14 mouse cellular contexts compared by ENCODE assay signal in genomic region chr15:101075656-101076055, GRCm38 (mm10). TPM values are rescaled to one million over a fixed set of nuclear protein-coding genes. Genes with fewer than 3 reads are reported as not detected.
DNase-seq lines count a peak whose midpoint lies in the region; ATAC-seq lines count a peak whose summit lies in the region.
"Had no signal": no experiment of that assay in that cellular context is flagged by ENCODE, and none has a peak within 500 bp of the region (broad histone marks: within the 10 kb centered on the region; RNA-seq: fewer than 3 reads in every experiment).

No protein-coding gene starts in this region.

- no peaks in the 10 kb centered on the region for H3K9me3 ChIP-seq in hindbrain, embryonic 14.5 days (ENCODE audit: control insufficient read depth, low read length)
- no peaks in the 10 kb centered on the region for H3K9me3 ChIP-seq in limb, embryonic 12.5 days
- no peaks in the 10 kb centered on the region for H3K9me3 ChIP-seq in neural tube, embryonic 14.5 days (ENCODE audit: control insufficient read depth, low read length)
- H3K9me3 ChIP-seq: liver, embryonic 13.5 days had no signal

- H3K9ac ChIP-seq in hindbrain, embryonic 14.5 days, result peak overlapping the region; percentile 87
- H3K9ac ChIP-seq in limb, embryonic 12.5 days (replicated peaks), result peak overlapping the region; percentile 5; the same call in 1 of the 2 replicates
- peak overlapping the region; percentile 29; the same call in 1 of the 2 replicates for H3K9ac ChIP-seq in neural tube, embryonic 14.5 days (replicated peaks; ENCODE audit: low read depth, low read length)
- H3K9ac ChIP-seq: liver, embryonic 13.5 days had no signal

- no peaks in the 10 kb centered on the region for H3K36me3 ChIP-seq in hindbrain, embryonic 14.5 days (replicated peaks; ENCODE audit: control insufficient read depth, insufficient read depth)
- peaks cover 5% of the 10 kb centered on the region; the same call in 1 of the 2 replicates for H3K36me3 ChIP-seq in limb, embryonic 12.5 days
- no peaks in the 10 kb centered on the region for H3K36me3 ChIP-seq in neural tube, embryonic 14.5 days (ENCODE audit: control insufficient read depth, insufficient read depth, low read length)
- H3K36me3 ChIP-seq: liver, embryonic 13.5 days had no signal

- peak; percentile 35 for DNase-seq in kidney, adult 11 months
- DNase-seq in kidney, adult 18-20 months, result no peak
- no peak for DNase-seq in hindbrain, embryonic 14.5 days (ENCODE audit: low spot score)
- no peak for DNase-seq in ovary, postnatal 14 days (ENCODE audit: low spot score)
- no peak for DNase-seq in urinary bladder, postnatal 25 days (ENCODE audit: low spot score)
- DNase-seq: heart, postnatal 36 days; liver, embryonic 13.5 days; right cerebral cortex, postnatal 14 days; thymus, adult 18-20 months had no signal

- peak overlapping the region; percentile 72 for H3K4me2 ChIP-seq in hindbrain, embryonic 14.5 days (replicated peaks)
- peak overlapping the region; percentile 85 for H3K4me2 ChIP-seq in limb, embryonic 12.5 days
- H3K4me2 ChIP-seq in neural tube, embryonic 14.5 days (ENCODE audit: low read depth, low read length), result peak overlapping the region; percentile 75

- H3K4me1 ChIP-seq in hindbrain, embryonic 14.5 days (replicated peaks; ENCODE audit: control insufficient read depth, insufficient read depth, low read length), result peaks cover 29% of the 10 kb centered on the region
- H3K4me1 ChIP-seq in limb, embryonic 12.5 days (replicated peaks), result peaks cover 56% of the 10 kb centered on the region
- H3K4me1 ChIP-seq in neural tube, embryonic 14.5 days (ENCODE audit: control insufficient read depth, insufficient read depth, low read length), result peaks cover 20% of the 10 kb centered on the region; the same call in 1 of the 2 replicates

- no peak for ATAC-seq in hindbrain, embryonic 14.5 days (ENCODE audit: low FRiP score)
- ATAC-seq in limb, embryonic 12.5 days (ENCODE audit: insufficient number of reproducible peaks, insufficient read depth, low FRiP score, low TSS enrichment, low read depth), result no peak
- no peak for ATAC-seq in neural tube, embryonic 14.5 days (ENCODE audit: low read depth)
- no peak for ATAC-seq in erythroblast, adult 5-6 weeks (replicated peaks; ENCODE audit: low FRiP score, poor library complexity, severe bottlenecking)
- ATAC-seq: CD4-positive, CD25-positive, alpha-beta regulatory T cell, adult 4 months had no signal

- 20% methylated on average over 5 of the region's 5 CpGs for WGBS in hindbrain, embryonic 14.5 days
- 15% methylated on average over 5 of the region's 5 CpGs for WGBS in limb, embryonic 12.5 days
- 9% methylated on average over 5 of the region's 5 CpGs for WGBS in neural tube, embryonic 14.5 days

- peak overlapping the region; percentile 28 for H3K27ac ChIP-seq in hindbrain, embryonic 14.5 days
- peak overlapping the region; percentile 35; the same call in 1 of the 2 replicates for H3K27ac ChIP-seq in limb, embryonic 12.5 days
- H3K27ac ChIP-seq in neural tube, embryonic 14.5 days (ENCODE audit: low read depth, low read length), result peak overlapping the region; percentile 87
- H3K27ac ChIP-seq: liver, embryonic 13.5 days had no signal

- peak overlapping the region; percentile 66 for H3K4me3 ChIP-seq in hindbrain, embryonic 14.5 days (replicated peaks; ENCODE audit: low read length)
- H3K4me3 ChIP-seq in limb, embryonic 12.5 days (replicated peaks), result peak overlapping the region; percentile 98
- H3K4me3 ChIP-seq in neural tube, embryonic 14.5 days (ENCODE audit: low read depth, low read length), result peak overlapping the region; percentile 66; the same call in 1 of the 2 replicates
- H3K4me3 ChIP-seq: liver, embryonic 13.5 days had no signal

- H3K27me3 ChIP-seq in hindbrain, embryonic 14.5 days (ENCODE audit: control insufficient read depth, insufficient read depth, low read length), result no peaks in the 10 kb centered on the region
- H3K27me3 ChIP-seq in limb, embryonic 12.5 days, result no peaks in the 10 kb centered on the region
- H3K27me3 ChIP-seq in neural tube, embryonic 14.5 days (ENCODE audit: control insufficient read depth, insufficient read depth, low read length), result no peaks in the 10 kb centered on the region

RNA-seq across cellular contexts. Expression of gene Fignl2, which starts 2.7 kb away (rescaled TPM):
- polyA plus RNA-seq in hindbrain, embryonic 14.5 days (2014; fragmentation: Nextera tagmentation; extraction: Ambion mirVana), result 0.16 and 0.17 TPM in 2 replicates
- polyA plus RNA-seq in limb, embryonic 12.5 days (2016; fragmentation: Nextera tagmentation; extraction: Ambion mirVana), result 0.38 and 0.56 TPM in 2 replicates
- polyA plus RNA-seq in neural tube, embryonic 14.5 days (2014; fragmentation: Nextera tagmentation; extraction: Ambion mirVana), result 0.12 and 0.33 TPM in 2 replicates
- not detected in 2 replicates for total RNA-seq in erythroblast, adult 5-6 weeks (2015; ENCODE audit: low replicate concordance)
- total RNA-seq in erythroblast, adult 5-6 weeks (2017; ENCODE audit: low replicate concordance), result not detected in 2 replicates
- polyA plus RNA-seq: CD4-positive, CD25-positive, alpha-beta regulatory T cell, adult 4 months had no signal

RNA-seq across cellular contexts. Expression of gene Gm47841, which starts 28.5 kb away (rescaled TPM):
- polyA plus RNA-seq in hindbrain, embryonic 14.5 days (2014; fragmentation: Nextera tagmentation; extraction: Ambion mirVana), result not detected in 2 replicates
- not detected in 2 replicates for polyA plus RNA-seq in limb, embryonic 12.5 days (2016; fragmentation: Nextera tagmentation; extraction: Ambion mirVana)
- polyA plus RNA-seq in neural tube, embryonic 14.5 days (2014; fragmentation: Nextera tagmentation; extraction: Ambion mirVana), result not detected in 2 replicates
- total RNA-seq in erythroblast, adult 5-6 weeks (2015; ENCODE audit: low replicate concordance), result not detected in 2 replicates
- not detected in 2 replicates for total RNA-seq in erythroblast, adult 5-6 weeks (2017; ENCODE audit: low replicate concordance)
- total RNA-seq: heart, postnatal 36 days had no signal
- polyA plus RNA-seq: CD4-positive, CD25-positive, alpha-beta regulatory T cell, adult 4 months; cortical plate, adult 2 months; liver, embryonic 13.5 days had no signal

RNA-seq across cellular contexts. Expression of gene Ankrd33, which starts 39.9 kb away (rescaled TPM):
- not detected in 2 replicates for polyA plus RNA-seq in hindbrain, embryonic 14.5 days (2014; fragmentation: Nextera tagmentation; extraction: Ambion mirVana)
- not detected in 2 replicates for polyA plus RNA-seq in limb, embryonic 12.5 days (2016; fragmentation: Nextera tagmentation; extraction: Ambion mirVana)
- polyA plus RNA-seq in neural tube, embryonic 14.5 days (2014; fragmentation: Nextera tagmentation; extraction: Ambion mirVana), result 0.18 TPM in 1 of 2 replicates, not detected in the other
- total RNA-seq in erythroblast, adult 5-6 weeks (2015; ENCODE audit: low replicate concordance), result not detected in 2 replicates
- total RNA-seq in erythroblast, adult 5-6 weeks (2017; ENCODE audit: low replicate concordance), result not detected in 2 replicates
- total RNA-seq: heart, postnatal 36 days had no signal
- polyA plus RNA-seq: CD4-positive, CD25-positive, alpha-beta regulatory T cell, adult 4 months; cortical plate, adult 2 months; liver, embryonic 13.5 days had no signal

RNA-seq across cellular contexts. Expression of gene Acvrl1, which starts 52.7 kb away (rescaled TPM):
- polyA plus RNA-seq in hindbrain, embryonic 14.5 days (2014; fragmentation: Nextera tagmentation; extraction: Ambion mirVana), result 5.7 and 6.2 TPM in 2 replicates
- polyA plus RNA-seq in limb, embryonic 12.5 days (2016; fragmentation: Nextera tagmentation; extraction: Ambion mirVana), result 7.3 and 7.4 TPM in 2 replicates
- 3.2 and 5.2 TPM in 2 replicates for polyA plus RNA-seq in neural tube, embryonic 14.5 days (2014; fragmentation: Nextera tagmentation; extraction: Ambion mirVana)
- total RNA-seq in erythroblast, adult 5-6 weeks (2015; ENCODE audit: low replicate concordance), result 2.3 and 9.4 TPM in 2 replicates
- 2.3 and 3.8 TPM in 2 replicates for total RNA-seq in erythroblast, adult 5-6 weeks (2017; ENCODE audit: low replicate concordance)

Comparison
In these comparisons a context has a peak if more than half of its experiments do, and no peak if none do; other contexts are left out.
1. H3K27ac ChIP-seq: peak in every context shown above with its lines; median percentile 87 in neural tube, embryonic 14.5 days; 35 in limb, embryonic 12.5 days; 28 in hindbrain, embryonic 14.5 days.
2. H3K9ac ChIP-seq: peak in every context shown above with its lines; median percentile 87 in hindbrain, embryonic 14.5 days; 29 in neural tube, embryonic 14.5 days; 5 in limb, embryonic 12.5 days.